Mouse (Mus musculus) C2C12 (cell line): ENCODE data around the gene Hoxa11. TPM values are rescaled to one million over a fixed set of nuclear protein-coding genes. Genes with fewer than 3 reads are reported as not detected.

Source experiments
- H3K27me3 ChIP-seq: one replicate; pipeline ENCODE4 v1.6.1; 2011; ENCODE audit not compliant: control insufficient read depth, insufficient read depth, insufficient read length
- H3K36me3 ChIP-seq: one replicate; pipeline ENCODE4 v1.6.1; 2011; ENCODE audit not compliant: control insufficient read depth, insufficient read depth
- H3K4me3 ChIP-seq: one replicate; pipeline ENCODE4 v1.5.1; 2011; ENCODE audit warnings: mild to moderate bottlenecking, control low read depth; ENCODE audit not compliant: poor library complexity, insufficient read depth, severe bottlenecking
- H3K79me2 ChIP-seq: one replicate; pipeline ENCODE4 v1.6.1; 2011; ENCODE audit not compliant: control insufficient read depth, insufficient read depth
- H3K79me3 ChIP-seq: one replicate; pipeline ENCODE4 v1.6.1; 2011; ENCODE audit warnings: low read depth, control low read depth
- H3ac ChIP-seq: one replicate; pipeline ENCODE3; 2011; ENCODE audit warnings: low read depth; ENCODE audit not compliant: control insufficient read depth, insufficient read length
- CEBPB ChIP-seq: IDR thresholded peaks from one replicate; pipeline ENCODE4 v1.6.1; 2011; ENCODE audit warnings: low read depth, mild to moderate bottlenecking, control low read depth, moderate library complexity
- CTCF ChIP-seq: IDR thresholded peaks from one replicate; pipeline ENCODE4 v1.5.1; 2011; ENCODE audit not compliant: control insufficient read depth, insufficient read depth, insufficient read length
- FOSL1 ChIP-seq: IDR thresholded peaks from one replicate; pipeline ENCODE4 v1.8.0; 2011; ENCODE audit warnings: mild to moderate bottlenecking, low read length; ENCODE audit not compliant: poor library complexity, insufficient read depth, severe bottlenecking
- MAX ChIP-seq: IDR thresholded peaks from one replicate; pipeline ENCODE4 v1.6.1; 2011; ENCODE audit warnings: mild to moderate bottlenecking, control low read depth
- MYOD1 ChIP-seq: IDR thresholded peaks from one replicate; pipeline ENCODE4 v1.6.1; 2011; ENCODE audit warnings: low read depth; ENCODE audit not compliant: control insufficient read depth, insufficient read length
- MYOG ChIP-seq: IDR thresholded peaks from one replicate; pipeline ENCODE4 v1.6.1; 2011; ENCODE audit not compliant: control insufficient read depth, insufficient read length; ENCODE audit errors: extremely low read depth
- USF1 ChIP-seq: IDR thresholded peaks from one replicate; pipeline ENCODE4 v1.6.1; 2011; ENCODE audit warnings: low read depth, mild to moderate bottlenecking, control low read depth, moderate library complexity
- polyA plus RNA-seq: library from polyadenylated mRNA; unstranded; fragments of >200 nt; fragmentation: generic; extraction: Trizol; gene quantifications from one replicate; pipeline ENCODE4 v1.2.1, GENCODE M21; 2012; ENCODE audit warnings: missing spikeins

Gene Hoxa11
- polyA plus RNA-seq, 1 experiment: 19.2 TPM

- peaks cover 16% of the 10 kb centered on the region for H3K79me3 ChIP-seq
- no peak overlapping the region for H3ac ChIP-seq
- H3K36me3 ChIP-seq: peaks cover 41% of the 10 kb centered on the region
- no peak for TF ChIP-seq USF1
- no peak for TF ChIP-seq CTCF
- no peak for TF ChIP-seq MAX
- TF ChIP-seq MYOD1: no peak
- no peak for TF ChIP-seq CEBPB
- TF ChIP-seq MYOG: no peak
- no peak for TF ChIP-seq FOSL1
- H3K79me2 ChIP-seq: peaks cover 34% of the 10 kb centered on the region
- H3K27me3 ChIP-seq: no peaks in the 10 kb centered on the region
- no peak overlapping the region for H3K4me3 ChIP-seq
These were observed 40.4 kb downstream of the Hoxa11 start for GRCm38 (mm10) chr6:52205221-52205620.

GRCm38 (mm10) chr6:52204050-52204752 is 41.4 kb downstream of the Hoxa11 start, which contains the start of gene Hoxa5:
TSS of gene Hoxa5 (minus strand) at chr6:52204587.
- peaks cover 6% of the 10 kb centered on the region for H3K79me3 ChIP-seq
- H3ac ChIP-seq: no peak within 1 kb of the TSS
- H3K4me3 ChIP-seq: no peak within 1 kb of the TSS
- TF ChIP-seq CTCF (no peak), FOSL1 (no peak), MYOG (no peak), MAX (no peak), MYOD1 (no peak), USF1 (no peak)
- H3K36me3 ChIP-seq: peaks cover 46% of the 10 kb centered on the region
- no peaks in the 10 kb centered on the region for H3K27me3 ChIP-seq
- peaks cover 24% of the 10 kb centered on the region for H3K79me2 ChIP-seq

- Histone ChIP-seq H3K79me2 (peaks cover 17% of the 10 kb centered on the region), H3K27me3 (no peaks in the 10 kb centered on the region), H3ac (no peak overlapping the region), H3K4me3 (no peak overlapping the region), H3K79me3 (peaks cover 2% of the 10 kb centered on the region), H3K36me3 (peaks cover 46% of the 10 kb centered on the region)
- TF ChIP-seq MYOG: no peak
- TF ChIP-seq FOSL1: no peak
- TF ChIP-seq MYOD1: no peak
- no peak for TF ChIP-seq USF1
- no peak for TF ChIP-seq CEBPB
- no peak for TF ChIP-seq MAX
These were observed 42.1 kb downstream of the Hoxa11 start for GRCm38 (mm10) chr6:52203371-52204049.

GRCm38 (mm10) chr6:52203121-52203370 is 42.6 kb downstream of the Hoxa11 start:
- Histone ChIP-seq H3ac (no peak overlapping the region), H3K79me3 (peaks cover 2% of the 10 kb centered on the region), H3K27me3 (no peaks in the 10 kb centered on the region), H3K79me2 (peaks cover 12% of the 10 kb centered on the region), H3K36me3 (peaks cover 46% of the 10 kb centered on the region), H3K4me3 (no peak overlapping the region)
- TF ChIP-seq USF1 (no peak), CEBPB (no peak), CTCF (no peak), FOSL1 (no peak), MAX (no peak), MYOD1 (no peak), MYOG (no peak)

- no peaks in the 10 kb centered on the region for H3K27me3 ChIP-seq
- peaks cover 46% of the 10 kb centered on the region for H3K36me3 ChIP-seq
- TF ChIP-seq MYOG: no peak
- no peak for TF ChIP-seq CTCF
- no peak for TF ChIP-seq FOSL1
- no peak for TF ChIP-seq MAX
- TF ChIP-seq CEBPB: no peak
- no peak for TF ChIP-seq USF1
- TF ChIP-seq MYOD1: no peak
- no peak overlapping the region for H3K4me3 ChIP-seq
- peaks cover 7% of the 10 kb centered on the region for H3K79me2 ChIP-seq
- H3ac ChIP-seq: no peak overlapping the region
- H3K79me3 ChIP-seq: no peaks in the 10 kb centered on the region
These were observed 43.1 kb downstream of the Hoxa11 start for GRCm38 (mm10) chr6:52202362-52203120.
